Mouse (Mus musculus) heart, adult 2 months (tissue): ENCODE data around the gene Mindy1.

Experiments
- CTCF ChIP-seq: fragments of 200-600 bp; IDR thresholded peaks from 2 replicates; pipeline ENCODE4 v1.8.1; 2022; ENCODE audit warnings: antibody characterized with exemption, mild to moderate bottlenecking, moderate library complexity
- EP300 ChIP-seq: fragments of 200-500 bp; IDR thresholded peaks from 2 replicates; pipeline ENCODE4 v1.6.1; 2011; ENCODE audit warnings: low read depth, low read length, control low read depth; ENCODE audit not compliant: insufficient read depth
- POLR2A ChIP-seq: fragments of 200-500 bp; IDR thresholded peaks from 2 replicates; pipeline ENCODE4 v1.6.1; 2011; ENCODE audit warnings: mild to moderate bottlenecking, low read depth, low read length, control low read depth; ENCODE audit not compliant: insufficient read depth

- TF ChIP-seq EP300 (no peak), POLR2A (no peak), CTCF (no peak)
These were observed 24.2 kb upstream of the Mindy1 start for GRCm38 (mm10) chr3:95256931-95257330.
